Mouse (Mus musculus) mature B cell (primary cell): Measurements from ENCODE around the gene Ganc.

ENCODE experiments used
- in situ Hi-C: fragments of 300-500 bp; cut with MboI; formaldehyde crosslinking; loops from 2 replicates; pipeline ENCODE4 v1.14.3; 2019

Gene Ganc

DNA sequence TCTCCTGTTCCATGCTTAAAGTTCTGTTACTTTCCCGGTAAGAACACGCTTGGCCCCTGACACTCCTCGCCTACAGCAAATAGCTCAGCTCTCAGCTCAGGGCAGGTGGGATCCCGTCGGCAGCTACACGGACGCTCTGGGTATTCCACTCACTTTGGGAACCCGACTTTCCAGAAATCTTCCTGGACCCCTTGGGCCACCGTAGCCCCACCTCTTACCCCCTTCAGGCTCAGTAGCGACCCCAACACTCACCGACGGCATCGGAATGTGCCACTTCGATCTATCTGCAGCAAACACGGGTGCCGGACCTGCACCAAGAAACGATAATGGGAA, at the start of gene Ganc:
Gene Ganc, plus strand, starts transcription at position 244 of the 333 bp plus-strand sequence.
- in situ Hi-C loops = no loop called here

DNA sequence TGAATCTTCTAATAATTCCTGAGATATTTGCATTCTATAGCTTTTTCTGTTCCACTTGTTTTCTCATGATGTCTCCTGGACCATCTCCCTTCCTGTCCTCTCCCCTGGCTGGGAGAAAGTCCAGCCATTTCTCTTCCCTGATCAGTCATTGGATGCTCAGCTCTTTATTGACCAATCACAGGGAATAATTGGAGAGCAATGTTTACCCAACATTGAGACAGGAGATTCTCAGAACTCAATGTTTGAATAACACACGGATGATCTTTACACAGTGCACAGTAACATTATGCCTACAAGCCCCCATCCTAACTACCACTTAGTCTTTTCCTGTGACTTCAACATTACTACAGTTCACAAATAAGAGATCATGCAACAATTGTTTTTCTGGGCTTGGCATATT, 43.3 kb upstream of the Ganc start:
- in situ Hi-C loops = no loop called here

DNA sequence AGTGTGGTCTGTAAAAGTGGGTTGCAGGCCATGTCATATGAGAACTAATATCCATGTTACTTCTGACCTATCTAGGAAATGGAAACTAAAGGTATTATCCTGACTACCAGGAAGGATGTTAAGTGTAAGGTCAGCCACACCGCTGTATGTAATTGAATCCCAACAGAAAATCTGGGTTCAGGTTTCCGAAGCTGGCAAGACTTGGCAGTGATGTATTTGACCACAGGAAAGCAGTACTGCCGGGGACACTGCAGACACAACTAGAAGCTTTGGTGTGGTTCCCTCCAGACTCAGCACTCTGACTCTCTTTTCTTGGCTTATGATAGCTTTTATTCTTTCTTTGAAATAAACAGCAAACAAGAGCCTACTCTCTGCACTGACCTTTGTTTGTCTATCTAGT, 37.2 kb upstream of the Ganc start:
- in situ Hi-C loops = no loop called here

DNA sequence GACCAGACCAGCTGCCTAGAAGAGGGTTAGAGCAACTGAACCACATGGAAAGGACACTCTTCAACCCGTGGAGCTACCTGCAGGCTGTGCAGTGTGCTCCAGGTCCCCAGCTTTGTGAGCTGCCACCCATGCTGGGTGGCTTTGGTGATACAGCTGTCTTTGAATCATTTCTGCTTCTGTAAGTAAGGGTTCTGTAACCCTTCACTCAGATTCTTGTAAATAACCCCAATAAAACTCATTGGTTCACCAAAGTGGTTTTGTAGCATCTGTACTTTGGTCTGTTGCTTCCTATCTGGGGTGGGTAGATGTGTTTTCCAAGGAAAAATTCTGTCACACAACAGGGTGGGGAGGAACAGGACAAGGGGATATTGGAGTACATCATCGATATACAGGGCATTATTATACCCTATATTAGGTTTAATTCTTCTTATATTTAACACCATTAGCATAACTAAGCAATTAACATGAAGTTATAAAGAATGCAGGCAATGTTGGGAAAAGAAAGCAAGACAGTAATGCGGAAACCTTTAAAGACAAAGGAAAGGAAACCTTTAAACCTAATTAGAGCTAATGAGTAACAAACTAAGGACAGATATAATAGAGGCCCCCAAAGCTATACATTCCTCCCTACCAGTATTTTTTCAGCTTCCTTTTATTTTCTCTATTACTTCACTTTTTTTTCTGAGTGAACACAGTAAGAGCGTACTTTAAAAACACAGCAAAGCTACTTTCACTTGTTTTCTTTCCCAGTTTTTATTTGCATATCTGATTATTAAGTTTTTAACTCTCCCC, 36.1 kb upstream of the Ganc start:
- in situ Hi-C loops = no loop called here

DNA sequence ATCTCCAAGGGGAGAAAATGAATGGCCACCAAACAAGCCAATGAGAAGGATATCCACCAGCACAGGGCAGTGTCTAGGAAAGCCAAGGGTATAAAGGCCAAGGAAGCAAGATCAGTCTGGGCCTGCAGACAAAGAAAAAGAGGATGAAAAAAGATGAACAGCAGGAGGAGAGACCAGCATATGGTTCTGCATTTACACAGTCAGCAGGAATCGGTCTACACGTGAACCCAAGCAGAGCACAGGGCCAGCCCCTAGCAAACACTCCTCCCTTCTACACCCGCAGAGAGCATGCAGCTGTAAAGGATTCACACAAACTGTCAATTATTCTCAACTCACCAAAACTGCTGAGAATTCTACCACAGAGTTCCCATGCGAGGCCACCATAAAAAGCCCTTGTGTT, 29.8 kb upstream of the Ganc start:
- in situ Hi-C loops = no loop called here

DNA sequence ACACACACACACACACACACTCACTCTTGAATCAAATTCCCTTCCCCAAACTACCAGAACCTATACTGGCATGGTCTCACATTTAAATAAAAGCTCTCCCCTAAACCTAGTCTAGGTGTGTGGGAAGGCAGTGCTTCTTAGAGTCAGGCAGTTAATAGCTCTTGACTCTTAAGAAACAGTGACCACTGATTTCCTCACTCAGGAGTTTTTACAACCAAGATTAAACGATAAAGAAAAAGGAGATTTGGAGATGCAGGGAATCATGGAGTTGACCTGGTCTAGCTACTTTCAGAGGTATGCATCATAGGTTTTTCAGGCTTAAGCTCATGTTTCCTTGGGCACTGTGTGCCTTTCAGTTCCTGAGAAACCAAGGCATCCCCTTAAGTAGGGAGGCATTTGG, 17.4 kb upstream of the Ganc start:
- in situ Hi-C loops = no loop called here

DNA sequence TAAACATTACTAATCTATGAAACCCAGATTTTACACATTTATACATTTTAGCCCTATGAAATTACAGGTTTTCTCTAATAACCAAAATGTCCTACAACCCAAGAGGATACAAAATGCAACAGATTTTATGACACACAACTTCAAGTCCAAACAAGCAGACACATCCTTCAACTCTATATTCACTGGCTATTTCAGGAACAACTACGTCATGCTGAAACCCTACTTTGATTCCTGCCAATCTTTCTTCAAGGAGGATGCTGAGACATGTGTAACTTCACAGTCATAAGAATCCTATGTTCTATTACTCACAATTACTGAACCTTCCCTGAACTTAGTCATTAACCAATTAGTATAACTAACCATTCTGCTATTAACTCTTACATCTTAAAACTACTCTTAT, 16.4 kb upstream of the Ganc start:
- in situ Hi-C loops = no loop called here

DNA sequence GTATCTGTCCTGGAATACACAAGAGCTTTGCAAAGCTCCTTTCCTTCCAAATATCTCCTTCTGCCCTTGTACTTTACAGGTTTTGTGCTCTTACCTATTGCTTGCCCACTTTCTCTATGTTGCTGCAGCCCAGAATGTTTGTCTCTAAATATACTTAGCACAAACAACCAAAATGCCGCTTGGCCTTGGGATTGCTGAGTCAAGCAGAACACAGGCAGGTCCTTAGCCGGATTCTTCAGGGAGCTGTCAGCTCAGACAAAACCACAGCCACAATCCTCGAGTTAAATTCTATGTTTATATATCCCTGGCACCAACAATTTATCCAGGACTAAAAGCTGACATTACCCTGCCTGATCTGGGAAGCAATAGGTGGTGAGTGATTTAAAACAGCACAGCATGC, 14.3 kb upstream of the Ganc start:
- in situ Hi-C loops = no loop called here

DNA sequence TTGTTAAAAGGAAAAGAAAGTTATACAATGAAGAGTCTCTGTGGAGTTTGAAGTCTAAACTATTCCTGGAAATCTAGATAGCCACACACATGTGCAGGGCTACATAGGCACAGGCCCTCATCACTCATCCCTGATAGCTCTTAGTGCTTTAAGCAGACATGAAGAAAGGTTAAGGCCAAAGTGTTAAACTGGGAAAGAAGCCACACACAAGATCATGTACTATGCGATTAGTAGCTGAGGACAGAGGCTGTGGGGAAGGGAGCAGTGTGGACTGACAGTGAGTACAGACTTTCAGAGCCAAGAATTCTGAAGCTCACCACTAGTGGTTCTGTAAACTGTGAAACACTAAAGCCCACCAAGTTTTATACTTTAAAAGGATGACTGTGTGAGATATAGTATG, 12.8 kb upstream of the Ganc start:
- in situ Hi-C loops = no loop called here

DNA sequence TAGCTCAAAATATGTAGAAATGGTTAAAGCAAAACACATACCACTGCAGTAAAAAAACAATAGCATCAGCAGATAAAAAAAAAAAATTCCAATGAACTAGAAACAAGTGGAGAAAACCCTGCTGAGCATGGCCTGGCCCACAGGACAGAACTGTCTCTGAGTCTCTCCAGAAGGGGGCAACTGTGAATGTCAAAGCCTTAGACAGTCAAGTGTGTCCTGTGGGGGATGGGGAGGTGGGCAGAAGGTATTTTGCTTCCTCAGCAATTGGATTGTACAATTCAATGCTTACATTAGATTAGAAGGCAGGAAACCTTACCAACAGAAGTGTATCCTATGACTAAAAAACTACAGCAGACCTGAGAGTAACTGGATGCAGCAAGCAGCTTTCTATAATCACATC, 11.3 kb upstream of the Ganc start:
- in situ Hi-C loops = no loop called here

DNA sequence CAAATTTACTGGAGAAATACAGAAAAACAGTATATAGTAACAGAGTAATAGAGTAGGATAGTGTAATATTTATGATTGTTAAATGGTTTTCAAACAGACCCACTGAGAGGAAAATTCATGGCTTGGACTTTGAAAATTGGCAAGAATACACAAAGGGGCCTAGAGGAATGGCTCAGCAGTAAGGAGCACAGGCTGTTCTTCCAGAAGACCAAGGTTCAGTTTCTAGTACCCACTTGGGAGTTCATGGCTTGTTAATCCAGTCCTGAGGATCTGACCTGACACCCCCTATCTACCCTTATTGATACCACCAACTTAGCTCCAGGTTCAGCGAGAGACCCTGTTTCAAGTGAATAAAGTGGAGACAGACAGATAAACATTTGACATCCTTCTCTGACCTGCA, 5.7 kb upstream of the Ganc start:
- in situ Hi-C loops = no loop called here

DNA sequence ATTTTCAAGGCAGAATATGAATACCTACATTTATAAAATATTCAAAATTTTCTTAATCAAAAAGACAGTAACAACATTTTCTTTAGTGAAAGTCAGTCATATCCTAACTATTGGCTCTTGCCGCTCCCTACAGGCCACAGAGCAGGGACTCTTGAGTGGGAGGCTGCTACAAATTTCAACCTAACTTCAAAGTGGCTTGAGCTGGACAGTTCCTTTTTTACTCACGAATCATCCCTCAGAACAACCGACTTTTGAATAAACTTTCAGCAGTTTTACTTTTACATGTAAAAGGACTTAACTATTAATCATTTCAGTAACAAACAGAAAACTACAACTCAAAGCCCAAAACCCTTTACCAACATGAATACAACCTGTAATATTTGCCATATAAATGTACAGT, 883 bp upstream of the Ganc start:
- in situ Hi-C loops = no loop called here

DNA sequence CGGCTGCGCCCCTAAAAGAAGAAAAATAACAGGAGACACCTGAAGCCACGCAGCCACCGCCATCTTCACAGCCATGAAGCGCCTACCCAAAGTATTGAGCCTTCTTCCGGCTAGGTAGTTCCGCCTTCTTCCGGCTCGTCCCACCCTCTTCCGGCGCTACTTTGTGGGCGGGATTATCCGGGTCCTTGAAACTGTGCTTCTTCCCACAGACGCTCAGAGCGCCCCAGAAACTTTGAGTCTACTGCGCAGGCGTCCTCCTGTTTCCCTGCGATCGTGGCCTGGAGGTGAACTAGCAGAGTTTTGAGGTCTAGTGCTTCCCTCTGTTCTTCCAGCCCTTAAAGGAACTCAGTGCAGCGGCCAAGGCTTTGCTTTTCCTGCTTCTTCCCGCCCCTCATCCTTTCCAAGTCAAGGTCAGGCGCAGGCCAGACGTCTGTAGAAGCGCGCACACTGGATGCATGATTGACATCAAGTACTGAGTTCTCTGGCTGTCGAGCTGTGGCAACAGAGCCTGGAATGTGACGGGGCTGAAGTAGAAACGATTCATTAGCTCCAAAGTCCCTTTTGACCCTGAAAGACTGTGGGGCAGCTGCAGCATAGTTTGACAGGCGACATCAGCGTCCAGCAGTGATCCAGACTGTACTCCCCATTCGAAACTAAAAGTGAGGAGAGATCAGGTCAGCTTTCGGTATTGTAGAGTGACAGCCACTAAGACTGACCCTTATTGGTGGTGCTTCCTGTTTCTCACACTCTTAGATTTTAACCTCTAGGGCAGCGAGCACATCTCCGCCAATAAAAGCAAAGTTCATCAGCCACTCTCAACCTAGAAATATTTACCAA, 508 bp downstream of the Ganc start, which contains the start of gene Tmem87a:
Gene Tmem87a, minus strand, starts transcription at position 128 of the 837 bp plus-strand sequence.
- in situ Hi-C loops = no loop called here

DNA sequence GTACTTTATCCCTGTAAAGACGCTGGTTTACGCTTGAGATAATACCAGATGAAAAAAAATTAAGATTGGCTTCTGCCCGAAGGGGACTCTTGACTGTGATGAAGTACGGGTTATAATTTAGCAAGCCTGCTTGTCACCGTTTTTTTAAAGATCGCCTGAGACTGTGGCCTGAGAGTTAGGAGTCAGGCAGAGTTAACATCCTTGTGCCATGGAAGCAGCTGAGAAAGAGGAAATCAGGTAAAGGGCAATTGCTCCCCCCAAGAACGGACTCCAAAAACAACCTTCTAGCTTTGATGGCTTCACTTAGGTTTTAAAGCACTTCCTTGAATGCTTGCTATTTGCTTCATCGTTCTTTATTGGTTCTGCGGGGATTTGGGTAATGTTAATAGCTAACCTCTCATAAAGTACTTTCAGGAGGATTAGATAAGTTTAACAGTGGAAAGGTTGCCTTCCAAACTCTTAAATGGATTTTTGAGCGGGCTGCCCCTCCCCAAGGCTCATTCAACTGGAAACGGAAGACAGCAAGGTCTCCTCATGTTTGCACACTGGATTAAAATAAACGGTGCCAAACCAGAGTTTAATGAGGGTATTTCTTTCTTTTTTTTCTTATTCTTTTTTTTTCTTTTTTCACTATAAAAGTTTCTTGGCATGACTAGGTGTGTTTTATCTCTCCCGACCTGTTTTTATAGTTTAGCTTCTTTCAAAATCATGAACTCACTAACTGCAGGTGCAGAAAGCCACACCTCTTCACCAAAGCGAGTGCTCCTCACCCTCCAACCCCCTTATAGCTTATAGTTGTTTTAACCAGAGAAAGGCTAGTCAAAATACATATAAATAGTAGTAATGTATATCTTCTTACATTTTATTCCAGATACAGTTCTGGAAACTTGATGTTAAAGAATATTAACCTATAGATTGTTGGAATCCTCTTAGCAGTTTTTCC, 1.4 kb downstream of the Ganc start:
- in situ Hi-C loops = no loop called here

DNA sequence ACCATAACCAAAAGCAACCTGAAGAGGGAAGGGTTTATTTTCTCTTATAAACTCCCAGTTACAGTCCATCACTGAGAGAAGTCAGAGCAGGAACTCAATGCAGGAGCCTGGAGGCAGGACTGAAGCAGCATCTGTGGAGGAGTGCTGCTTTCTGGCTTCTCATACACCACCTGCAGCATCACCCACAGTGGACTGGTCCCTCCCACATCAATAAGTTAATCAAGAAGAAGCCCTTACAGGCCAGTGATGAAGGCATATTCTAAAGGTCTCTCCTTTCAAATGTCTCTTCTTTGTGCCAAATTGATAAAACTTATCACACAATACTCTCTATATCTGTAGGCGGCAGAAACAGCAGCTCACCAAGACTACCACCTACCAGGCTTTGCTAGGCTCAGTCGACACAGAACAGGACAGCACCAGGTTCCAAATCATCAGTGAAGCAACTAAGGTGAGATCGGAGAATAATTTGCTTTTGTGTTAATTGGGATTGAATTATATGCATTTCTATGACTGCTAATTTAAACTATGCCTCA, 7.5 kb downstream of the Ganc start:
- in situ Hi-C loops = no loop called here

DNA sequence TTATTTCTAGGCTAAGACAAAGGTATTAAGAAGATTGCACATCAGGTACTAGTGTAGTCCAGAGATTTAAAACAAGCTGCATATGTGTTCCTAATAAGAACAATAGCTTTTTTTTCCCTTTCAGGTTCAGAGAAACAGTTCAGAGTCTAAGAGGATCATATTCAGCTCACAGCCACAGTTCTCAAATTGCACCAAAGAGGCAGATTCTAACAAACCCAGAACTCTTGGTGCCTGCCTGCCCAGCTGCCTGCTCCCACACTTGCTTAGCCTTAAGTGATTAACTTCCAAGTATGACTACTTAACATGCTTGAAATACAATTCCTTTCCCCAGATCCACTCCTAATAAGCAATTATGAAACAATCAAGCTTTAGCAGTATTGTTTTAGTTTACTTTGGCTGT, 10.4 kb downstream of the Ganc start:
- in situ Hi-C loops = no loop called here

DNA sequence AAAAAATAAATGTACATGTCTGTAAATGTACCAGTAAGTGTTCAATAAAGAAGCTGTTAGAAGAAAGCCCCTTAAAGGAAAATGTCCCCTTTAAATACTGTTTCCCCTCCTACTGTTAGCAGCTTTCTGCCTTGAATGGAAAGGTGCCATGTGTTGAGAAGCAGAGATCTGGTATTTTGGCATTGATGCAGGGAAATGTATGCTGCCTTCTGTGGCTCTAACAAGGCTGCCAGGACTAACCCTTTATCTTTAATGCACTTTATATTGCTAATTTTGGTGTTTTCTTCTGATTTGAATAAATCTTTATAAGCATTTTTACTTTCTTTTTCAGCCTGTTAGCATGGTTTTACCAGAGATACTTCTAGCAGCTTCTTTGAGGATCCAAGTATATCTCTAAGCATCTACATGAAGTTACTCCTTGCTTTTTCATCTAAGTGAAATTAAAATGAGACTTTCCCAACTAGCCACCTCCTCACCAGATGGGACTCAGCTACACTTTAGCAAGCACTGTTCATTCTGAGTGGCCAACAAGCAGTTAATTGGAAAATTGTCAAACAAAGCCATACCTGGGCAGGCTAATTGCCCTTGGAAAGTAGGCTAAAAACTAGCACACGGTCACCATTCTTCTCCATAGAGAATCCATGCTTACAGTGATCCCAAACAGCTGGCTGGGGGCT, 11.2 kb downstream of the Ganc start:
- in situ Hi-C loops = no loop called here

DNA sequence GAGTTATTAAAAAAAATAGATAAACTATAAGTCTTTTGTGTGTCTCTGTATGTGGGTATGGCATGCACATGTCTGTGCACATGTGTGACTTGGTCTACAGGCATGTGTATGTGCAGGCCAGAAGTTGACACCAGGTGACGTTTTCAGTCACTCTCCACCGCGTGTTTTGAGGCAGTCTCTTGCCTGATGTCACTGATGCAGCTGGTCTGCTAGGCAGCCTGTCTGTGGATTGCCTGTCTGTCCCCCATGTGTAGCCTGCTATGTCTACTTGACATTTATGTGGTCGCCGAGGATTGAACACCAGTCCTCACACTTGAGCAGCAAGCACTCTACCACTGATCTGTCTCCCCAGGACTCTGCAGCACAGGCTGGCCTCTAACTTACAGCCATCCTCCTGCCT, 20.7 kb downstream of the Ganc start:
- in situ Hi-C loops = no loop called here

DNA sequence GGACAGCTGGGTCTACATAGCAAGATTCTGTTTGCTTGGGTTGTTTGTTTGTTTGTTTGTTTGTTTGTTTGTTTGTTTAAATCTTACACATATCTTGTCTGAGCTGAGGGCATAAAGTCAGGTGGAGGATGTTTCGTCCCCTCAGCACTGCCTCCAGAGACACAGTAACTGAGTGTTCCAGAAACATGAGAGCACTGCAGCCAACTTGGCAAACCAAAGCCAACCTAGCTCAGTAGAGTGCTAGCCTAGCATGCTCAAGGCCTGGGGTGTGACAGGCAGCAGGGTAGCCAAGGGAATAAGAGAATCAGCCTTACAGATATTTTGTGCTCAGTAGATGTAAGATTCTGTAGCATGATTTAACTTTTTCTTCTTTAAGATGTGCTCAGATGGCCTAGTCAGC, 40.8 kb downstream of the Ganc start:
- in situ Hi-C loops = no loop called here

DNA sequence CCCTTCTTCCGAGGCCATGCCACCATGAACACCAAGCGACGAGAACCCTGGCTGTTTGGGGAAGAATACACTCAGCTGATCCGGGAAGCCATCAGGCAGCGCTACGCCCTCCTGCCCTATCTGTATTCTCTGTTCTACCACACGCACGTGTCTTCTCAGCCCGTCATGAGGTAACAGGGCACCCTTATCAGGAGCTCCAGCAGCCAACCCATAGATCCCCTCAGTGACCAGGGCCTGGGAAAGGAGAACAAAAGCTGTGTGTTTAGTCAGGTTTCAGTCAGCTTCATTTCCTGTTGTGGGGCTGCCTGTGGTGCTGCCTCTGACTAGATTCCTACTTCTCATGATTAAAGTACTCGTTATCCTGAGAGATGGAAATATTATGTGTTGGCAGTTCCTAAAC, 42.7 kb downstream of the Ganc start:
- in situ Hi-C loops = no loop called here

DNA sequence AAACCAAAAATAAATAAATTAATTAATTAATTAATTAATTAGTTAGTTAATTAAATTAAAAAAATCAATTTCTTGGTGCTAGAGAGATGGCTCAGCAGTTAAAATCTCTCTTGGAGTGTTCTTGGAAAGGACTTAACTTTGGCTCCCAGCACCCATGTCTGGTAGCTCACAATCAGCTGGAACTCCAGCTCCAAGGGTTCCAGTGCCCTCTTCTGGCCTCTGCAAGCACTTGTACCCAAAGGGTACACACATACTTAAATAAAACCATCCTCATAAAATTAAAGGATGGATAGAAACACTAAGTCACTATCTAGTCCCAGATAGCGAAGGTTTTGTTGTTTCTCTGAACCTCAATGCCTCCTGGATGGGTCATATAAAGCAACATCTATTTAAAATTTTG, 43.6 kb downstream of the Ganc start:
- in situ Hi-C loops = no loop called here

DNA sequence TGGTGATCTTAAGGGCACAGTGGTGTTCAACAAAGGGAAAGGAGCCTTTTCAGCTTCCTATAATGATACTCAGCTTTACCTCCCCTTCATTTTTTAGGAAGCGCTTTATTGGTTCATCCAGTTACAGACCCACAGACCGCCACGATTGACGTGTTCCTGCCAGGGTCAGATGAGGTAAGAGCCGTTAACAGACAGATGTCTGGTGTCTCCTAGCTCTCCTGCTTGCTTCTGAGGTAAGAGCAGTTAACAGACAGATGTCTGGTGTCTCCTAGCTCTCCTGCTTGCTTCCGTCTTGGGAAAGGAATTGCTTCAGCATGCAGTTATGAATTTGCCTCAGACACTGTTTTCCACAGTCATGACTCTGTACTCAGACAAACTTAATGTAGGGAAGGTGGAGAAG, 47.0 kb downstream of the Ganc start:
- in situ Hi-C loops = no loop called here
